Mouse (Mus musculus) forebrain, postnatal 0 days (tissue): ENCODE data around the gene H2-T3. TPM values are rescaled to one million over a fixed set of nuclear protein-coding genes. Genes with fewer than 3 reads are reported as not detected.
"Not testable (repeated sequence)": the region's sequence is repeated elsewhere in the genome, so short reads cannot be mapped to it uniquely, and the experiment has no call there.

Experiments
- ATAC-seq: fragments of 200-750 bp; cut with Nextera tagmentation; 2 replicates; pipeline ENCODE4 v1.8.0; 2017; ENCODE audit warnings: mild to moderate bottlenecking, moderate library complexity
- DNase-seq: peaks from one replicate; pipeline ENCODE4 v3.0.0-alpha.2; 2015
- H3K27ac ChIP-seq: fragments of 300-500 bp; sonication (generic); 2 replicates; pipeline ENCODE4 v1.5.1; 2014; ENCODE audit warnings: low read depth, mild to moderate bottlenecking, antibody characterized with exemption, low read length, moderate library complexity, mixed read lengths
- H3K27me3 ChIP-seq: fragments of 300-500 bp; sonication (generic); 2 replicates; pipeline ENCODE4 v1.6.1; 2014; ENCODE audit warnings: mild to moderate bottlenecking, low read length, mixed read lengths; ENCODE audit not compliant: insufficient read depth
- H3K36me3 ChIP-seq: fragments of 300-500 bp; sonication (generic); 2 replicates; pipeline ENCODE4 v1.6.1; 2014; ENCODE audit warnings: mild to moderate bottlenecking, moderate library complexity; ENCODE audit not compliant: insufficient read depth
- H3K4me1 ChIP-seq: fragments of 300-500 bp; sonication (generic); 2 replicates; pipeline ENCODE4 v1.6.1; 2014; ENCODE audit warnings: antibody characterized with exemption; ENCODE audit not compliant: insufficient read depth
- H3K4me2 ChIP-seq: fragments of 300-500 bp; sonication (generic); 2 replicates; pipeline ENCODE4 v1.6.1; 2014; ENCODE audit warnings: low read depth, mild to moderate bottlenecking, moderate library complexity
- H3K4me3 ChIP-seq: fragments of 300-500 bp; sonication (generic); 2 replicates; pipeline ENCODE4 v1.5.1; 2014; ENCODE audit warnings: low read depth, low read length, mixed read lengths
- H3K9ac ChIP-seq: fragments of 300-500 bp; sonication (generic); 2 replicates; pipeline ENCODE4 v1.6.1; 2014; ENCODE audit warnings: mild to moderate bottlenecking
- H3K9me3 ChIP-seq: fragments of 300-500 bp; sonication (generic); 2 replicates; pipeline ENCODE4 v1.6.1; 2016; ENCODE audit warnings: low read length
- CTCF ChIP-seq: sonication (generic); IDR thresholded peaks from 2 replicates; pipeline ENCODE4 v1.5.1; 2016; ENCODE audit warnings: antibody characterized with exemption, control low read depth, low read depth
- WGBS: fragments of 180-500 bp; shearing (Covaris S2); extraction: QIAGEN DNeasy Blood & Tissue Kit; methylation state at CpG from one replicate; pipeline ENCODE4 v1.1.7; 2014; 5-methylcytosine and 5-hydroxymethylcytosine counted together
- polyA plus RNA-seq: library from polyadenylated mRNA; unstranded; fragments of >200 nt; fragmentation: Nextera tagmentation; extraction: Ambion mirVana; gene quantifications from 2 replicates; pipeline ENCODE4 v1.2.1, GENCODE M21; 2015
- total RNA-seq: library from RNA; depleted of rRNA; stranded (reverse); fragments of >200 nt; gene quantifications from 2 replicates; pipeline ENCODE4 v1.2.3, GENCODE M21; 2014; rRNA removed

Gene H2-T3
- total RNA-seq (not detected in 2 replicates), polyA plus RNA-seq (not detected in 2 replicates)

DNA sequence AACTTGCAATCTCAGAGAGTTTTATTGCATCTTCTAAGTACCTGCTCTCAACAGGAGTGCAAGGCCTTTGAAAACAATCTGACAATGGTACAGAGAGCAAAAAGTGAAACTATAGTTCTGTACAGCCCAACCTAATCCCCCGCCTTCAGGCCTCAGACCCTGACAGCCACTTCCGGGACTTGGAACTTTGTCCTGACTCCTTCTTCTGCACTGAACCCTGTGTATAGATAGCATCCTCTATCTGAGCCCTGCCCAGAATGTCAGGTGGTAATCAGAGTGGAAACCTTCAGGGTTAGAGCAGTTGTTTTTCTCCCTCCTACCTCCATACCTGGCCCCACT is at the start of gene H2-T3:
Gene H2-T3, minus strand, starts transcription at position 119 of the 339 bp plus-strand sequence.
- no peak for DNase-seq
- H3K9me3 ChIP-seq = no peaks in the 10 kb centered on the region
- no peak within 1 kb of the TSS for H3K4me2 ChIP-seq
- no peaks in the 10 kb centered on the region; the same call in 1 of the 2 replicates for H3K27me3 ChIP-seq
- H3K27ac ChIP-seq = no peak within 1 kb of the TSS
- no peak for TF ChIP-seq CTCF
- no peaks in the 10 kb centered on the region for H3K4me1 ChIP-seq
- 62% methylated on average over 2 of the region's 2 CpGs for WGBS
- H3K9ac ChIP-seq = no peak within 1 kb of the TSS
- H3K4me3 ChIP-seq = no peak within 1 kb of the TSS
- ATAC-seq = no peak
- H3K36me3 ChIP-seq = no peaks in the 10 kb centered on the region

DNA sequence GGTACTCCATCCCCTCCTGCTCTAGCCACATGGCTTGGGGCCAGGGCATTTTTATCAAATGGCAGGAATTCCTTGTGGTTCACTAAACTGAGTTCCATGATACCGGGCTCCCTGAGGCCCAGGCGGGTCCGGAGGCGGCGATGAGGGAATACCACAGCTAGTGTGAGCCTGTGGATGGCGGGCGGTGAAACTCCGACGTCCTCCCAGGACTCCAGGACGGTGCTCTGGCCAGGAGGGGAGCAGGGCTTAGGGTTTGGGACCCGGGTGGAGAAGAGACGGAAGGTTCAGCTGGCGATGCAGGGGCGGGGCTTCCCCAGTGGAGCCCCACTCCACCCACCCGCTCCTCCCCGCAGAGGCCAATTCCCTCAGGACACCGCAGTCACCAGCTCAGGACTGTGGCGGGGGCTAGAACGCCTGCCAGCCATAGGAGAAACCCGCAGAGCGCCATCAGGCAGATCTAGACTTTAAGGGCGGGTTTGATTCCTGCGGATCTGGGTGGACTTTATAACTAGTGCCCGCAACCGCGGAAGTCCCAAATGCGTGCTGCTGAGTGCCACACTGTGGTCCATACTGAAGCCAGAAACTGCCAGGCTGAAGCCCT is 47.3 kb upstream of the H2-T3 start:
- H3K27ac ChIP-seq = no peak overlapping the region
- H3K4me3 ChIP-seq = peak overlapping the region; percentile 20
- H3K36me3 ChIP-seq = no peaks in the 10 kb centered on the region
- H3K27me3 ChIP-seq = peaks cover 14% of the 10 kb centered on the region; the same call in 1 of the 2 replicates
- no peaks in the 10 kb centered on the region for H3K9me3 ChIP-seq
- no peak for DNase-seq
- peak; percentile 23; the same call in 1 of the 2 replicates for ATAC-seq
- H3K4me2 ChIP-seq = peak overlapping the region; percentile 47
- 5% methylated on average over 27 of the region's 27 CpGs for WGBS
- TF ChIP-seq CTCF = no peak
- H3K4me1 ChIP-seq = 0 out of 2 replicates have a peak, but pooled peaks cover 6% of the 10 kb centered on the region
- peak overlapping the region; percentile 19; the same call in 1 of the 2 replicates for H3K9ac ChIP-seq

- peaks cover 16% of the 10 kb centered on the region; the same call in 1 of the 2 replicates for H3K27me3 ChIP-seq
- not testable (repeated sequence) for H3K9ac ChIP-seq, H3K36me3 ChIP-seq, DNase-seq, H3K4me3 ChIP-seq, H3K27ac ChIP-seq, H3K4me1 ChIP-seq, H3K4me2 ChIP-seq, ATAC-seq, H3K9me3 ChIP-seq
- WGBS = 21% methylated on average over 8 of the region's 9 CpGs
These were observed 45.2 kb upstream of the H2-T3 start for GRCm38 (mm10) chr17:36235300-36235699.

- no peak for ATAC-seq
- no peak for DNase-seq
- 0 out of 2 replicates have a peak, but pooled peaks cover 6% of the 10 kb centered on the region for H3K4me1 ChIP-seq
- H3K9me3 ChIP-seq = no peaks in the 10 kb centered on the region
- no peak overlapping the region for H3K9ac ChIP-seq
- no peak for TF ChIP-seq CTCF
- H3K4me3 ChIP-seq = no peak overlapping the region
- H3K27ac ChIP-seq = no peak overlapping the region
- H3K27me3 ChIP-seq = peaks cover 28% of the 10 kb centered on the region; the same call in 1 of the 2 replicates
- H3K36me3 ChIP-seq = no peaks in the 10 kb centered on the region
- 80% methylated on average over 5 of the region's 5 CpGs for WGBS
- H3K4me2 ChIP-seq = no peak overlapping the region
These were observed 43.5 kb upstream of the H2-T3 start for GRCm38 (mm10) chr17:36233572-36233971.

DNA sequence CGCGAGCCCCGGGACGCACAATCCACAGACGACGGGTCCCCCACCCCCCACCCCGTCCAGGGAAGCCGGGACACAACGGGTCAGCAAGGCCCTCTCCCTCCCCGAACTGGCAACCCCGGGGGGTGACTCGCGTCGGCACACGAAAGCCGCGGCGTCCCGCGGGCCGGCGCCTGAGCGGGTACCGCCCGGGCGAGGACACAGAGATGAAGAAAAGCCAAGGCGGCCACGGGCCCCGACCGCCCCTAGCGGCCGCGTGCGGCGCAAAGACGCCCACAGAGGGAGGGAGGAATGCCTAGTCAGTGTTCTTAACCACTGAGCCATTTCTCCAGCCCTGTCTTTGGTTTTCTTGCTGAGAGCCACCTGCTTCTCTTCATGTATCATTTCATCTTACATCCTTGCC is 41.2 kb upstream of the H2-T3 start:
- DNase-seq (peak; percentile 92), ATAC-seq (no peak)
- no peak overlapping the region for H3K4me2 ChIP-seq
- H3K4me1 ChIP-seq = no peaks in the 10 kb centered on the region
- H3K36me3 ChIP-seq = no peaks in the 10 kb centered on the region
- no peak overlapping the region for H3K27ac ChIP-seq
- WGBS = 18% methylated on average over 36 of the region's 36 CpGs
- no peak overlapping the region for H3K4me3 ChIP-seq
- peak; percentile 79 for TF ChIP-seq CTCF
- no peaks in the 10 kb centered on the region for H3K9me3 ChIP-seq
- no peak overlapping the region for H3K9ac ChIP-seq
- H3K27me3 ChIP-seq = peaks cover 28% of the 10 kb centered on the region

DNA sequence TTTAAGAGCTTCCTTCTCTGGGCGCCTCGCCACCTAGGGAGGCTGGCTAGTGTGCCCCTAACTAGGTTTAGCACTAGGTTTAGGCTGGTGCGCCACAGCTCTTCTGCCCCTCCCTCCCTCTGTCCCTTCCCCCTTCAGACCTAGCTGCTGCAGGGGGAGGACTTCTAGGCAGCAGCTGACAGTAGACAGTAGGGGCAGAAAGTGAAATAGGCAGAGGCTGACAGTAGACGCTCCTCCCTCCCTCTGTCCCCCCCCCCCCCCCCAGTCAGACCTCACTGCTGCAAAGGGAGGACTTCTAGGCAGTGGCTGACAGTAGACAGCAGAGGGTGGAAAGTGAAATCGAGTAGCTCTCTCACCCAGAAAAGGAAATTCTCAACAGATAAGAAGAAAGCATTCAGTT is 39.0 kb upstream of the H2-T3 start:
- WGBS = 13% methylated on average over 5 of the region's 5 CpGs
- Histone ChIP-seq H3K27ac (no peak overlapping the region), H3K4me1 (no peaks in the 10 kb centered on the region), H3K27me3 (peaks cover 45% of the 10 kb centered on the region), H3K4me2 (no peak overlapping the region), H3K9me3 (no peaks in the 10 kb centered on the region), H3K36me3 (no peaks in the 10 kb centered on the region), H3K9ac (no peak overlapping the region), H3K4me3 (no peak overlapping the region)
- no peak for TF ChIP-seq CTCF
- ATAC-seq (no peak), DNase-seq (no peak)

DNA sequence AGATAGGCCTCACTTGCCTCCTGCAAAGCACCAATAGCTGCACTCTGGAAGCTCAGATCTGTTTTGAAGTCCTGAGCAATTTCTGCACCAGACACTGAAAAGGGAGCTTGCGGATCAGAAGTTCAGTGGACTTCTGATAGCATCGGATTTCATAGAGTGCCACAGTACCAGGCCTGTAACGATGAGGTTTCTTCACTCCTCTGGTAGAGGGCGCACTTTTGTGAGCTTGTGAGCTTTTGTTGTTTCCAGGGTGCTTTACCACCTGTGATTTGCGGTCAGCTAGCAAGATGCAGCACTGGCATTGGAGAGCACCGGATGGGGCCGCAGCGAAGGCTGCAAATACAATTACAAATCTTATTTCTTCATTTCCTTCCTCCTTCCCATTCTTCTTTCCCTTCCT is 36.8 kb upstream of the H2-T3 start:
- Histone ChIP-seq H3K27me3 (peaks cover 51% of the 10 kb centered on the region), H3K27ac (no peak overlapping the region), H3K4me1 (no peaks in the 10 kb centered on the region), H3K9me3 (no peaks in the 10 kb centered on the region), H3K4me2 (no peak overlapping the region), H3K9ac (no peak overlapping the region), H3K4me3 (no peak overlapping the region), H3K36me3 (no peaks in the 10 kb centered on the region)
- DNase-seq (no peak), ATAC-seq (no peak)
- 20% methylated on average over 8 of the region's 8 CpGs for WGBS
- peak; percentile 28; the same call in 1 of the 2 replicates for TF ChIP-seq CTCF
